Mouse (Mus musculus) limb, embryonic 11.5 days (tissue): Measurements from ENCODE around the gene N4bp2. TPM values are rescaled to one million over a fixed set of nuclear protein-coding genes. Genes with fewer than 3 reads are reported as not detected.
"Not testable (repeated sequence)": the region's sequence is repeated elsewhere in the genome, so short reads cannot be mapped to it uniquely, and the experiment has no call there.

Source experiments
- ATAC-seq: fragments of 200-750 bp; cut with Nextera tagmentation; 2 replicates; pipeline ENCODE4 v1.8.0; 2017; ENCODE audit warnings: low read depth; ENCODE audit not compliant: insufficient number of reproducible peaks, low FRiP score, low TSS enrichment
- DNase-seq: peaks from one replicate; pipeline ENCODE4 v3.0.0-alpha.2; 2015; ENCODE audit warnings: low spot score
- H3K27ac ChIP-seq: fragments of 300-500 bp; sonication (generic); replicated peaks from 2 replicates; pipeline ENCODE4 v1.5.1; 2014; ENCODE audit warnings: low read depth, mild to moderate bottlenecking, low read length
- H3K27me3 ChIP-seq: fragments of 300-500 bp; sonication (generic); 2 replicates; pipeline ENCODE4 v1.6.1; 2014; ENCODE audit warnings: mild to moderate bottlenecking, low read length, mixed read lengths; ENCODE audit not compliant: control insufficient read depth, insufficient read depth
- H3K36me3 ChIP-seq: fragments of 300-500 bp; sonication (generic); 2 replicates; pipeline ENCODE4 v1.6.1; 2014; ENCODE audit warnings: mild to moderate bottlenecking, low read length, moderate library complexity, mixed read lengths; ENCODE audit not compliant: control insufficient read depth, insufficient read depth
- H3K4me1 ChIP-seq: fragments of 300-500 bp; sonication (generic); 2 replicates; pipeline ENCODE4 v1.6.1; 2014; ENCODE audit warnings: low read length, mixed read lengths; ENCODE audit not compliant: control insufficient read depth, insufficient read depth
- H3K4me2 ChIP-seq: fragments of 300-500 bp; sonication (generic); 2 replicates; pipeline ENCODE4 v1.6.1; 2014; ENCODE audit warnings: low read depth, mild to moderate bottlenecking, moderate library complexity; ENCODE audit not compliant: severe bottlenecking
- H3K4me3 ChIP-seq: fragments of 300-500 bp; sonication (generic); 2 replicates; pipeline ENCODE4 v1.5.1; 2014; ENCODE audit warnings: low read depth, low read length
- H3K9ac ChIP-seq: fragments of 300-500 bp; sonication (generic); 2 replicates; pipeline ENCODE4 v1.6.1; 2014; ENCODE audit warnings: mild to moderate bottlenecking, low read length
- H3K9me3 ChIP-seq: fragments of 300-500 bp; sonication (generic); 2 replicates; pipeline ENCODE4 v1.6.1; 2016; ENCODE audit warnings: low read length; ENCODE audit not compliant: control insufficient read depth
- WGBS: fragments of 180-500 bp; shearing (Covaris S2); extraction: QIAGEN DNeasy Blood & Tissue Kit; methylation state at CpG from one replicate; pipeline ENCODE4 v1.1.7; 2014; 5-methylcytosine and 5-hydroxymethylcytosine counted together
- polyA plus RNA-seq: library from polyadenylated mRNA; unstranded; fragments of >200 nt; fragmentation: Nextera tagmentation; extraction: Ambion mirVana; gene quantifications from 2 replicates; pipeline ENCODE4 v1.2.1, GENCODE M21; 2014

N4bp2 gene
- polyA plus RNA-seq, 1 experiment from 2014 or later = 57.2 TPM

- DNase-seq = no peak
- Histone ChIP-seq H3K27me3 (no peaks in the 10 kb centered on the region), H3K4me3 (no peak overlapping the region), H3K4me1 (0 out of 2 replicates have a peak, but pooled peaks cover 3% of the 10 kb centered on the region), H3K9me3 (no peaks in the 10 kb centered on the region), H3K9ac (no peak overlapping the region), H3K36me3 (no peaks in the 10 kb centered on the region; the same call in 1 of the 2 replicates), H3K4me2 (no peak overlapping the region), H3K27ac (no peak overlapping the region)
- no peak for ATAC-seq
- WGBS = 95% methylated on average over 7 of the region's 7 CpGs
Measured at GRCm38 (mm10) chr5:65770065-65770464, 6.7 kb downstream of the N4bp2 start.

GRCm38 (mm10) chr5:65770493-65770892 lies 7.2 kb downstream of the N4bp2 start:
- H3K36me3 ChIP-seq = no peaks in the 10 kb centered on the region; the same call in 1 of the 2 replicates
- DNase-seq (no peak), ATAC-seq (no peak)
- no peaks in the 10 kb centered on the region for H3K9me3 ChIP-seq
- H3K4me3 ChIP-seq = no peak overlapping the region
- 92% methylated on average over 4 of the region's 4 CpGs for WGBS
- no peaks in the 10 kb centered on the region for H3K27me3 ChIP-seq
- no peak overlapping the region for H3K9ac ChIP-seq
- 0 out of 2 replicates have a peak, but pooled peaks cover 2% of the 10 kb centered on the region for H3K4me1 ChIP-seq
- no peak overlapping the region for H3K4me2 ChIP-seq
- no peak overlapping the region for H3K27ac ChIP-seq

- H3K9me3 ChIP-seq, H3K4me1 ChIP-seq, H3K27me3 ChIP-seq, H3K36me3 ChIP-seq, ATAC-seq, H3K9ac ChIP-seq, DNase-seq, H3K27ac ChIP-seq, H3K4me2 ChIP-seq, H3K4me3 ChIP-seq: not testable (repeated sequence)
- 89% methylated on average over 3 of the region's 3 CpGs for WGBS
Measured at GRCm38 (mm10) chr5:65773957-65774356, 10.6 kb downstream of the N4bp2 start.

- H3K27me3 ChIP-seq = no peaks in the 10 kb centered on the region
- no peaks in the 10 kb centered on the region for H3K4me1 ChIP-seq
- no peak for DNase-seq
- H3K9me3 ChIP-seq = no peaks in the 10 kb centered on the region
- peaks cover 8% of the 10 kb centered on the region; the same call in 1 of the 2 replicates for H3K36me3 ChIP-seq
- ATAC-seq = no peak
- no peak overlapping the region for H3K4me3 ChIP-seq
- no peak overlapping the region for H3K27ac ChIP-seq
- 86% methylated on average over 4 of the region's 4 CpGs for WGBS
- no peak overlapping the region for H3K4me2 ChIP-seq
- no peak overlapping the region for H3K9ac ChIP-seq
Measured at GRCm38 (mm10) chr5:65776166-65776565, 12.8 kb downstream of the N4bp2 start.

- no peak for ATAC-seq
- H3K27me3 ChIP-seq = no peaks in the 10 kb centered on the region
- no peak overlapping the region for H3K9ac ChIP-seq
- no peak overlapping the region for H3K27ac ChIP-seq
- H3K4me3 ChIP-seq = no peak overlapping the region
- 97% methylated on average over 3 of the region's 3 CpGs for WGBS
- no peak overlapping the region for H3K4me2 ChIP-seq
- no peaks in the 10 kb centered on the region for H3K4me1 ChIP-seq
- H3K9me3 ChIP-seq = no peaks in the 10 kb centered on the region
- no peak for DNase-seq
- peaks cover 8% of the 10 kb centered on the region; the same call in 1 of the 2 replicates for H3K36me3 ChIP-seq
Measured at GRCm38 (mm10) chr5:65776907-65777306, 13.6 kb downstream of the N4bp2 start.

- not testable (repeated sequence) for H3K9me3 ChIP-seq, DNase-seq, H3K27me3 ChIP-seq, H3K9ac ChIP-seq, H3K4me1 ChIP-seq, ATAC-seq, H3K27ac ChIP-seq, H3K4me3 ChIP-seq, H3K4me2 ChIP-seq
- peaks cover 12% of the 10 kb centered on the region; the same call in 1 of the 2 replicates for H3K36me3 ChIP-seq
- WGBS = 96% methylated on average over 4 of the region's 4 CpGs
Measured at GRCm38 (mm10) chr5:65778986-65779385, 15.7 kb downstream of the N4bp2 start.

- Histone ChIP-seq H3K4me3 (no peak overlapping the region), H3K4me2 (no peak overlapping the region), H3K4me1 (no peaks in the 10 kb centered on the region), H3K27me3 (no peaks in the 10 kb centered on the region), H3K27ac (no peak overlapping the region), H3K9ac (no peak overlapping the region), H3K36me3 (peaks cover 12% of the 10 kb centered on the region; the same call in 1 of the 2 replicates), H3K9me3 (no peaks in the 10 kb centered on the region)
- no peak for ATAC-seq
- 89% methylated on average over 3 of the region's 3 CpGs for WGBS
- no peak for DNase-seq
Measured at GRCm38 (mm10) chr5:65779401-65780063, 16.2 kb downstream of the N4bp2 start.

GRCm38 (mm10) chr5:65781147-65781715 lies 17.9 kb downstream of the N4bp2 start:
- no peak overlapping the region for H3K4me2 ChIP-seq
- ATAC-seq (no peak), DNase-seq (no peak)
- H3K4me3 ChIP-seq = no peak overlapping the region
- H3K9me3 ChIP-seq = no peaks in the 10 kb centered on the region
- no peaks in the 10 kb centered on the region for H3K4me1 ChIP-seq
- H3K27ac ChIP-seq = no peak overlapping the region
- 83% methylated on average over 5 of the region's 5 CpGs for WGBS
- peaks cover 9% of the 10 kb centered on the region; the same call in 1 of the 2 replicates for H3K36me3 ChIP-seq
- H3K27me3 ChIP-seq = no peaks in the 10 kb centered on the region
- no peak overlapping the region for H3K9ac ChIP-seq
